Mouse (Mus musculus) hindbrain, postnatal 0 days (tissue): ENCODE results near the gene Nkx6-2. TPM values are rescaled to one million over a fixed set of nuclear protein-coding genes. Genes with fewer than 3 reads are reported as not detected.

ENCODE experiments used
- ATAC-seq: fragments of 200-750 bp; cut with Nextera tagmentation; 2 replicates; pipeline ENCODE4 v1.8.0; 2017; ENCODE audit warnings: mild to moderate bottlenecking, moderate TSS enrichment, moderate library complexity
- DNase-seq: peaks from one replicate; pipeline ENCODE4 v3.0.0-alpha.2; 2015; ENCODE audit warnings: low spot score
- H3K27ac ChIP-seq: fragments of 300-500 bp; sonication (generic); 2 replicates; pipeline ENCODE4 v1.5.1; 2014; ENCODE audit warnings: mild to moderate bottlenecking
- H3K27me3 ChIP-seq: fragments of 300-500 bp; sonication (generic); 2 replicates; pipeline ENCODE4 v1.6.1; 2014; ENCODE audit warnings: low read length, mixed read lengths; ENCODE audit not compliant: insufficient read depth
- H3K36me3 ChIP-seq: fragments of 300-500 bp; sonication (generic); 2 replicates; pipeline ENCODE4 v1.6.1; 2014; ENCODE audit warnings: low read length, mixed read lengths; ENCODE audit not compliant: insufficient read depth
- H3K4me1 ChIP-seq: fragments of 300-500 bp; sonication (generic); 2 replicates; pipeline ENCODE4 v1.6.1; 2014; ENCODE audit warnings: antibody characterized with exemption, low read length, mixed read lengths; ENCODE audit not compliant: insufficient read depth
- H3K4me2 ChIP-seq: fragments of 300-500 bp; sonication (generic); 2 replicates; pipeline ENCODE4 v1.6.1; 2014; ENCODE audit warnings: low read depth, mild to moderate bottlenecking, low read length, moderate library complexity, mixed read lengths
- H3K4me3 ChIP-seq: fragments of 300-500 bp; sonication (generic); 2 replicates; pipeline ENCODE4 v1.5.1; 2014; ENCODE audit warnings: low read length
- H3K9ac ChIP-seq: fragments of 300-500 bp; sonication (generic); replicated peaks from 2 replicates; pipeline ENCODE4 v1.6.1; 2014; ENCODE audit warnings: mild to moderate bottlenecking, low read length, moderate library complexity, mixed read lengths
- H3K9me3 ChIP-seq: fragments of 300-500 bp; sonication (generic); 2 replicates; pipeline ENCODE4 v1.6.1; 2016; ENCODE audit warnings: low read length, mixed read lengths
- CTCF ChIP-seq: IDR thresholded peaks from 2 replicates; pipeline ENCODE4 v1.5.1; 2016; ENCODE audit warnings: antibody characterized with exemption, control low read depth, low read depth
- WGBS: fragments of 180-500 bp; shearing (Covaris S2); extraction: QIAGEN DNeasy Blood & Tissue Kit; methylation state at CpG from one replicate; pipeline ENCODE4 v1.1.7; 2014; 5-methylcytosine and 5-hydroxymethylcytosine counted together
- polyA plus RNA-seq: library from polyadenylated mRNA; unstranded; fragments of >200 nt; fragmentation: Nextera tagmentation; extraction: Ambion mirVana; gene quantifications from 2 replicates; pipeline ENCODE4 v1.2.1, GENCODE M21; 2015
- total RNA-seq: library from RNA; depleted of rRNA; stranded (reverse); fragments of >200 nt; gene quantifications from 2 replicates; pipeline ENCODE4 v1.2.3, GENCODE M21; 2014; rRNA removed

Gene Nkx6-2
- total RNA-seq: 18.8 and 23.2 TPM in 2 replicates
- 17.4 and 20.0 TPM in 2 replicates for polyA plus RNA-seq

- DNase-seq (peak; percentile 50), ATAC-seq (peak; percentile 50)
- TF ChIP-seq CTCF: no peak
- Histone ChIP-seq H3K4me3 (peak within 1 kb of the TSS; percentile 32), H3K9me3 (no peaks in the 10 kb centered on the region), H3K27ac (no peak within 1 kb of the TSS), H3K27me3 (peaks cover 82% of the 10 kb centered on the region), H3K4me2 (peak within 1 kb of the TSS; percentile 34), H3K4me1 (no peaks in the 10 kb centered on the region; the same call in 1 of the 2 replicates), H3K9ac (peak within 1 kb of the TSS; percentile 28; the same call in 1 of the 2 replicates), H3K36me3 (peaks cover 7% of the 10 kb centered on the region; the same call in 1 of the 2 replicates)
- under 1% methylated on average over 56 of the region's 56 CpGs for WGBS
These were observed at the start of gene Nkx6-2 for GRCm38 (mm10) chr7:139582595-139582994. TSS of gene Nkx6-2 (minus strand) at chr7:139582797.

- Histone ChIP-seq H3K9ac (no peak overlapping the region), H3K4me2 (no peak overlapping the region), H3K4me1 (no peaks in the 10 kb centered on the region), H3K27me3 (no peaks in the 10 kb centered on the region), H3K27ac (no peak overlapping the region), H3K4me3 (no peak overlapping the region), H3K36me3 (no peaks in the 10 kb centered on the region), H3K9me3 (no peaks in the 10 kb centered on the region)
- DNase-seq: peak; percentile 31
- no peak for TF ChIP-seq CTCF
- 69% methylated on average over 9 of the region's 9 CpGs for WGBS
- ATAC-seq: no peak
These were observed 42.6 kb upstream of the Nkx6-2 start for GRCm38 (mm10) chr7:139625156-139625555.

GRCm38 (mm10) chr7:139622568-139622967 is 40.0 kb upstream of the Nkx6-2 start:
- Histone ChIP-seq H3K4me2 (no peak overlapping the region), H3K9me3 (no peaks in the 10 kb centered on the region), H3K9ac (no peak overlapping the region), H3K27me3 (no peaks in the 10 kb centered on the region), H3K36me3 (no peaks in the 10 kb centered on the region), H3K4me1 (no peaks in the 10 kb centered on the region), H3K27ac (no peak overlapping the region), H3K4me3 (no peak overlapping the region)
- WGBS: 80% methylated on average over 13 of the region's 13 CpGs
- ATAC-seq (no peak), DNase-seq (no peak)
- TF ChIP-seq CTCF: no peak

- H3K4me2 ChIP-seq: peak overlapping the region; percentile 29; the same call in 1 of the 2 replicates
- H3K4me1 ChIP-seq: no peaks in the 10 kb centered on the region
- ATAC-seq (peak; percentile 92), DNase-seq (peak; percentile 91)
- H3K27me3 ChIP-seq: no peaks in the 10 kb centered on the region
- H3K36me3 ChIP-seq: no peaks in the 10 kb centered on the region
- H3K9ac ChIP-seq: 0 out of 2 replicates have a peak overlapping the region, but pooled peaks have one; percentile 3
- H3K4me3 ChIP-seq: no peak overlapping the region
- no peaks in the 10 kb centered on the region for H3K9me3 ChIP-seq
- 29% methylated on average over 12 of the region's 12 CpGs for WGBS
- TF ChIP-seq CTCF: peak; percentile 97
- peak overlapping the region; percentile 68 for H3K27ac ChIP-seq
These were observed 33.5 kb upstream of the Nkx6-2 start for GRCm38 (mm10) chr7:139615767-139616766.

GRCm38 (mm10) chr7:139610328-139610727 is 27.7 kb upstream of the Nkx6-2 start:
- Histone ChIP-seq H3K4me3 (no peak overlapping the region), H3K36me3 (no peaks in the 10 kb centered on the region), H3K27me3 (0 out of 2 replicates have a peak, but pooled peaks cover 3% of the 10 kb centered on the region), H3K4me2 (no peak overlapping the region), H3K9ac (no peak overlapping the region), H3K27ac (no peak overlapping the region), H3K4me1 (no peaks in the 10 kb centered on the region), H3K9me3 (no peaks in the 10 kb centered on the region)
- DNase-seq (no peak), ATAC-seq (no peak)
- TF ChIP-seq CTCF: no peak
- 84% methylated on average over 2 of the region's 2 CpGs for WGBS

- TF ChIP-seq CTCF: no peak
- H3K9me3 ChIP-seq: no peaks in the 10 kb centered on the region
- no peak overlapping the region for H3K27ac ChIP-seq
- no peaks in the 10 kb centered on the region for H3K4me1 ChIP-seq
- WGBS: 57% methylated on average over 6 of the region's 6 CpGs
- DNase-seq (no peak), ATAC-seq (no peak)
- H3K4me3 ChIP-seq: no peak overlapping the region
- H3K36me3 ChIP-seq: no peaks in the 10 kb centered on the region
- H3K4me2 ChIP-seq: no peak overlapping the region
- no peak overlapping the region for H3K9ac ChIP-seq
- no peaks in the 10 kb centered on the region for H3K27me3 ChIP-seq
These were observed 13.3 kb upstream of the Nkx6-2 start for GRCm38 (mm10) chr7:139595862-139596261.

- Histone ChIP-seq H3K9ac (no peak overlapping the region), H3K4me1 (no peaks in the 10 kb centered on the region), H3K4me2 (no peak overlapping the region), H3K9me3 (no peaks in the 10 kb centered on the region), H3K27me3 (no peaks in the 10 kb centered on the region), H3K36me3 (no peaks in the 10 kb centered on the region), H3K4me3 (no peak overlapping the region), H3K27ac (no peak overlapping the region)
- 66% methylated on average over 6 of the region's 6 CpGs for WGBS
- no peak for TF ChIP-seq CTCF
- no peak for DNase-seq
- no peak for ATAC-seq
These were observed 12.7 kb upstream of the Nkx6-2 start for GRCm38 (mm10) chr7:139595311-139595710.
